ENCODE assay signal across 25 mouse cellular contexts in genomic region chr2:172229190-172229589, GRCm38 (mm10). TPM values are rescaled to one million over a fixed set of nuclear protein-coding genes. Genes with fewer than 3 reads are reported as not detected.
"Had no signal": no experiment of that assay in that cellular context is flagged by ENCODE, and none has a peak within 500 bp of the region (broad histone marks: within the 10 kb centered on the region; RNA-seq: fewer than 3 reads in every experiment).

No protein-coding gene starts in this region.

- H3K27ac ChIP-seq: limb, embryonic 10.5 days; limb, embryonic 13.5 days; liver, embryonic 12.5 days; liver, embryonic 15.5 days; lung, embryonic 15.5 days; midbrain, embryonic 10.5 days; midbrain, embryonic 13.5 days had no signal

- H3K36me3 ChIP-seq: limb, embryonic 10.5 days; limb, embryonic 13.5 days; liver, embryonic 12.5 days; liver, embryonic 15.5 days; lung, embryonic 15.5 days; midbrain, embryonic 10.5 days; midbrain, embryonic 13.5 days had no signal

- ATAC-seq: midbrain, embryonic 13.5 days; midbrain, embryonic 16.5 days had no signal

- H3K9ac ChIP-seq: limb, embryonic 13.5 days; liver, embryonic 12.5 days; liver, embryonic 15.5 days; lung, embryonic 15.5 days; midbrain, embryonic 13.5 days had no signal

- DNase-seq: kidney, postnatal 14 days; kidney, postnatal 4 days; lung, adult 18-20 months; lung, postnatal 10 days; lung, postnatal 36 days; right cerebral cortex, adult 18-20 months; right cerebral cortex, postnatal 25 days; thymus, adult 18-20 months; thymus, postnatal 36 days had no signal

- H3K27me3 ChIP-seq: liver, embryonic 12.5 days; lung, embryonic 15.5 days; megakaryocyte, embryonic 14.5 days had no signal

- H3K4me3 ChIP-seq: limb, embryonic 10.5 days; limb, embryonic 13.5 days; liver, embryonic 12.5 days; liver, embryonic 15.5 days; lung, embryonic 15.5 days; megakaryocyte, embryonic 14.5 days; midbrain, embryonic 10.5 days; midbrain, embryonic 13.5 days had no signal

- H3K9me3 ChIP-seq: limb, embryonic 10.5 days; limb, embryonic 13.5 days; liver, embryonic 15.5 days; lung, embryonic 15.5 days; midbrain, embryonic 10.5 days; midbrain, embryonic 13.5 days had no signal

- H3K4me1 ChIP-seq: limb, embryonic 10.5 days; limb, embryonic 13.5 days; liver, embryonic 12.5 days; liver, embryonic 15.5 days; lung, embryonic 15.5 days; midbrain, embryonic 10.5 days; midbrain, embryonic 13.5 days had no signal

- H3K4me2 ChIP-seq: limb, embryonic 13.5 days; liver, embryonic 12.5 days; liver, embryonic 15.5 days; lung, embryonic 15.5 days; midbrain, embryonic 13.5 days had no signal

RNA-seq across cellular contexts. Expression of gene Mc3r, which starts 19.1 kb away (rescaled TPM):
- polyA plus RNA-seq: kidney, embryonic 16.5 days; limb, embryonic 10.5 days; lung, embryonic 15.5 days; midbrain, embryonic 10.5 days; neural tube, embryonic 11.5 days; small intestine, adult 2 months; spleen, adult 2 months; stomach, embryonic 16.5 days; testis, adult 2 months; urinary bladder, adult 2 months had no signal
